Mouse (Mus musculus): ENCODE data around the gene Bicd1.

Bicd1 gene

DNA sequence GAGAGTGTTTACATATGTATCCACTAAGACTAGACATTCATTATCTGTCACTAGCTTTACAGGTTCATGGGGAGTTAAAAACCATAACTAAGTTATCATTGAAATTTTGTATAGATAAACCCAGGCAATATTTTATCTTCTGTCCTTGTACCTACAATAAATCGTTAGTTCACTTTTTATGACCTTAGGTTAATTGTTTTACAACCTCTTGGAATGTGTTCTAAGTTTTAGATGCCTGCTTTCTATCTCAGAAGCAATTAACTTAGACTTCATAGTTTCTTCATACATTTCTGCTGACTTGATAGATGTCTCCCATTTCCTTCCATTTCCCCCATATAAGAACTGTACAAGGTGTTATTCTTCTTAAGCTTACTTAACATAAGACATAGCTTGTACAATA lies 158.5 kb downstream of the Bicd1 start:
- DNase-seq (ENCODE audit: low read depth, low spot score) = no peak

DNA sequence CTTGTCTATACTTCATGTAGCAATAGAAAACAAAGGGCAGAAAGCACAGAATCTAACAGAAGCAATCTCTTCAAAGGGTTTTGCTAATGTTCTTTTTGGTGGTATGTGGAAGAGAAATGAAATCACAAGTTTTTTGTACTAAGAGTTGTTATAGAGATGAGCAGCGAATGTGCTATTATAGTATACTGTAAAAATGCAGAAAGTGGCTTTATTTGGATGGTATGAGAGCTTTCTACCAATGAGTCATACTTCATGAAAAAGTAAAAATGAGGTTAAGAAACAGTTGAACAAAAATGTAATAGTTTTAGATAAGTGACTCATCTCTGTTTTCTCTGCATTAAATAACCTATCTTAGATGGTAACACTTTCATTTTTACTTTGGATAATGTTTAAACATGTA lies 165.6 kb downstream of the Bicd1 start:
- no peak for DNase-seq (ENCODE audit: low read depth, low spot score)

DNA sequence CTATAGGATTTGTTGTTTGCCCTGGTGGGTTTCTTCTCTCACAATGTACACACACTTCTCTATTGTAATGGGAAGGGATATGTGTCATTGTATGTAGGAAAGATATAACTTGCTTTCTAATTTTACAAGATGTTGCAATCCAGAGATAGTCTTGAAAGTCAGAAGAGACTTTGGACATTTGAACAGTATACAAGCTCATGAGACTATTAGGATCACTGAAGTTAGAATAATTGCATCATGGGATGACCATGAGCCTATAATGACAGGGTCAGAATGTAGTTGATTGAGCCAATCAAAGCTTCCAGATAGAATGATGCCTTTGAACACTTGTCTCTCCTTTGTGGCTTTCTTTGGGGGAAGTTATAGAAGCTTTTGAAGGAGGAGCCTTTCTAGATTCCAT lies 171.4 kb downstream of the Bicd1 start:
- DNase-seq (ENCODE audit: low read depth, low spot score) = no peak

DNA sequence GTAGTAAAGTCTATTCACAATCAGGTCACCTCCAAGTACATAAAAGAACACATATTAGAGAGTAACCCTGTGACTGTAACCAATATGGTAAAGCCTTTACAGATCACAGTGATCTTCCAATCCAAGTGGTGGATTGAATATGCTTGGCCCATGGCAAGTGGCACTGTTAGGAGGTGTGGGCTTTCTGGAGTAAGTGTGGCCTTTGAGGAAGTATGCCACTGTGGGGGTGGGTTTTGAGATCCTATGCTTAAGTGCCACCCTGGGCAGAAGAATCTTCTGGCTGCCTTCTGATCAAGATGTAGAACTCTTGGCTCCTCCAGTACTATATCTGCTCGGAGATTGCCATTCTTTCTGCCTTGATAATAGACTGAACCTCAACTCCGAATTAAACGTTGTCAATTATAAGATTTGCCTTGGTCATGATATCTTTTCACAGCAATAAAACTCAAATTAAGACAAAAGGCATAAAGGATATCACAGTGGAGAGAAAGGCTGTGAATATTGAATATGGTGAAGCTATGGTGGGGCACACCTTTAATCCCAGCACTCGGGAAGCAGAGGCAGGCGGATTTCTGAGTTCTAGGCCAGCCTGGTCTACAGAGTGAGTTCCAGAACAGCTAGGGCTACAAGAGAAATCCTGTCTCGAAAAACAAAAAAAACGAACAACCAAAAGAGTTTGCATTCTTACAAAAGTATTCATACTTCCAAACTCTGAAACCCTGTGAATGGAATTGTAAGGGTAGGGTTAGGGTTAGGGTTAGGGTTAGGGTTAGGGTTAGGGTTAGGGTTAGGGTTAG lies 177.2 kb downstream of the Bicd1 start:
- peak; percentile 17 for DNase-seq (ENCODE audit: low read depth, low spot score)
